Mouse (Mus musculus) midbrain, embryonic 14.5 days (tissue): ENCODE results near the gene Gm20388. TPM values are rescaled to one million over a fixed set of nuclear protein-coding genes. Genes with fewer than 3 reads are reported as not detected.
"Not testable (repeated sequence)": the region's sequence is repeated elsewhere in the genome, so short reads cannot be mapped to it uniquely, and the experiment has no call there.

ENCODE experiments used
- ATAC-seq: fragments of 200-750 bp; cut with Nextera tagmentation; 2 replicates; pipeline ENCODE4 v1.8.0; 2017; ENCODE audit warnings: moderate number of reproducible peaks, moderate library complexity; ENCODE audit not compliant: low FRiP score, low TSS enrichment
- DNase-seq: peaks from one replicate; pipeline ENCODE4 v3.0.0-alpha.2; 2015
- H3K27ac ChIP-seq: fragments of 300-500 bp; sonication (generic); replicated peaks from 2 replicates; pipeline ENCODE4 v1.5.1; 2014; ENCODE audit warnings: mild to moderate bottlenecking, low read depth, low read length, moderate library complexity
- H3K27me3 ChIP-seq: fragments of 300-500 bp; sonication (generic); 2 replicates; pipeline ENCODE4 v1.6.1; 2014; ENCODE audit warnings: low read length, control low read depth, mixed read lengths; ENCODE audit not compliant: control insufficient read depth, insufficient read depth
- H3K36me3 ChIP-seq: fragments of 300-500 bp; sonication (generic); 2 replicates; pipeline ENCODE4 v1.6.1; 2014; ENCODE audit warnings: low read length, control low read depth; ENCODE audit not compliant: control insufficient read depth, insufficient read depth
- H3K4me1 ChIP-seq: fragments of 300-500 bp; sonication (generic); 2 replicates; pipeline ENCODE4 v1.6.1; 2014; ENCODE audit warnings: mild to moderate bottlenecking, antibody characterized with exemption, low read length, control low read depth; ENCODE audit not compliant: control insufficient read depth, insufficient read depth
- H3K4me2 ChIP-seq: fragments of 300-500 bp; sonication (generic); 2 replicates; pipeline ENCODE4 v1.6.1; 2014; ENCODE audit warnings: mild to moderate bottlenecking, low read length, moderate library complexity
- H3K4me3 ChIP-seq: fragments of 300-500 bp; sonication (generic); replicated peaks from 2 replicates; pipeline ENCODE4 v1.5.1; 2014; ENCODE audit warnings: low read depth, low read length
- H3K9ac ChIP-seq: fragments of 300-500 bp; sonication (generic); replicated peaks from 2 replicates; pipeline ENCODE4 v1.6.1; 2014; ENCODE audit warnings: mild to moderate bottlenecking, low read length, moderate library complexity
- H3K9me3 ChIP-seq: fragments of 300-500 bp; sonication (generic); 2 replicates; pipeline ENCODE4 v1.6.1; 2016; ENCODE audit warnings: low read length, control low read depth, mixed read lengths; ENCODE audit not compliant: control insufficient read depth
- WGBS: fragments of 180-500 bp; shearing (Covaris S2); extraction: QIAGEN DNeasy Blood & Tissue Kit; methylation state at CpG from one replicate; pipeline ENCODE4 v1.1.7; 2014; 5-methylcytosine and 5-hydroxymethylcytosine counted together
- polyA plus RNA-seq: library from polyadenylated mRNA; unstranded; fragments of >200 nt; fragmentation: Nextera tagmentation; extraction: Ambion mirVana; gene quantifications from 2 replicates; pipeline ENCODE4 v1.2.1, GENCODE M21; 2014

Gene Gm20388
- polyA plus RNA-seq, 1 experiment from 2014 or later, result 4.1 TPM

GRCm38 (mm10) chr8:124014299-124014698 lies 4103.7 kb downstream of the Gm20388 start:
- not testable (repeated sequence) for ATAC-seq, H3K9me3 ChIP-seq, H3K4me2 ChIP-seq, H3K9ac ChIP-seq, H3K4me3 ChIP-seq, H3K36me3 ChIP-seq, H3K27me3 ChIP-seq, H3K4me1 ChIP-seq, DNase-seq, H3K27ac ChIP-seq
- WGBS, result 96% methylated on average over 7 of the region's 7 CpGs

DNA sequence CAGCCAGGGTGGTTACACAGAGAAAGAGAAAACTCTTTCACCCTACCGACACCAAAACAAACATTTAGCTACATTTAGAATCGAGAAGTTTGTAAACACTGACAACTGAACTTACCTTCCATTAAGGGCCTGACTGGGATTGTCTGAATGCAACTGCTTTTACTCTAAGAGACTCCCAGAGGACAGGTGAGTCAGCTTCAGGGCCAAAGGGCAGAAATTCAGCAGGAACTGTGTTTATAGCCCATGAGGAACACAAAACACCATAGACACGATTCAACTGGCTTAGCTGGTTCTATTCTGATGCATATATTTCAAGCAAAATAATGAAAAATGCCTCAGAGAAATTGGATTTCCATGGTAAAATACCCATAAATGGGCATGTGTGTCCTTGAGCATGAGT lies 4104.1 kb downstream of the Gm20388 start:
- no peak overlapping the region for H3K9ac ChIP-seq
- peaks cover 5% of the 10 kb centered on the region for H3K4me1 ChIP-seq
- H3K27ac ChIP-seq, result no peak overlapping the region
- DNase-seq (no peak), ATAC-seq (no peak)
- H3K36me3 ChIP-seq, result no peaks in the 10 kb centered on the region
- WGBS, result 85% methylated on average over 3 of the region's 3 CpGs
- H3K9me3 ChIP-seq, result no peaks in the 10 kb centered on the region
- H3K4me3 ChIP-seq, result no peak overlapping the region
- H3K4me2 ChIP-seq, result no peak overlapping the region
- no peaks in the 10 kb centered on the region for H3K27me3 ChIP-seq

DNA sequence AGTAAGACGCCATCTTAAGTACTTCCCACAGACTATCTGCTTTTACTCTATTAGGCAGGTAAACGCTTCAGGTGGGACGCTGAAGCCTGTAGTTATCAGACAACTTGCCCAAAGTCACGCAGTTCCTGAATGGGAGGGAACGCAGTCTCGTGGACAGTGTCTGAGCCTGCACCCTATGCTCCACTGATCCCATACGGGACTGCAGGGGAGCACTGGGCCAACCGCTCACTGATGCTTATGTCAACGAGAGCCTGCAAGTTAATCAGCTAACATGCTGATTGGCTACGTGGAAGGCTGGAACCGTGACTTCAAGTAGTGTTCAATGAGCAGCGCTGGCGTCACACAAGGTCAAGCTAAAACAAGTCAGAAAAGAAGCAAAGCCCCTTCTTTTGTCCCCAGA lies 4109.1 kb downstream of the Gm20388 start:
- Histone ChIP-seq H3K4me3 (peak overlapping the region; percentile 78), H3K36me3 (peaks cover 8% of the 10 kb centered on the region)

DNA sequence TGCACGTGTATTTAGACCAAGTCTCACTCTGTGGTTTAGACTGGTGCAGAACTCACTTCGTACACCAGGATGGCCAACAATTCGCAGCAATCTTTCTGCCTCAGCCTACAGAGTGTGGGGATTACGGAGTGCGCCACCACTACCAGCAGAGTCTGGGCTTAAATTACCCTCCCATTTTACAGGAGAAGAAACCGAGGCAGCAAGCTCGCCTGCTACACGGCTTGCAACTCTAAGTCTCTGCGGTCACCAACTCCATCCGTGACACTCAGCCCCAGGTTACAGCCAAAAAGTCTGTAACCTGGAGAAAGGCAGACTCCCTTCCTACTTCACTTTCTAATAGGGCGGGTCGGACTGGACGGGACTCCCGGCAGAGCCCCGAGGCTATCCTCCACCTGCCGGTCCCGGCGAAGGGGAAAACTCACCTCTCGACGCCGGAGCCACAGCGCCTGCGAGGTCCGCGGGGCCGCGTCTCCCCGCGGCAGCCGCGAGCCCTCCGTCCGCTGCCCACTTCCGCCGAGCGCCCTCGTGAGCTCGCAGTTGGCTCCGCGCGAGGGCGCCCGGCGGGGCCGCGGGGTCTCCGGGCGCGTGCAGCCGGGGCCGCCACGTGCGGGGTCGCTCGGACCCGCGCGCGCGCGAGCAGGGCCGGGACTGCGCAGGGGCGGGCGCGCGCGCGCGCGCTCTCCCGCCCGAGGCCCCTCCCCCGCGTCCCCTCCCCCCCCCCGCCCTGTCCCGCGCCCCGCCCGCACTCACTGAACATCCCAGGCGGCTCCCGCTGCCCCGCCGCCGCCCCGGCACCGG lies 4110.0 kb downstream of the Gm20388 start:
- WGBS, result 1% methylated on average over 80 of the region's 87 CpGs
- Histone ChIP-seq H3K4me1 (peaks cover 18% of the 10 kb centered on the region), H3K36me3 (peaks cover 11% of the 10 kb centered on the region), H3K27ac (peak overlapping the region; percentile 89), H3K27me3 (no peaks in the 10 kb centered on the region), H3K9ac (peak overlapping the region; percentile 72), H3K4me3 (peak overlapping the region; percentile 78), H3K9me3 (no peaks in the 10 kb centered on the region), H3K4me2 (peak overlapping the region; percentile 78)
- peak; percentile 85 for ATAC-seq
- peak; percentile 91 for DNase-seq

More for the DNA sequence above, 4109.1 kb downstream of the Gm20388 start:
- H3K27ac ChIP-seq, result no peak overlapping the region
- DNase-seq (peak; percentile 3), ATAC-seq (no peak)
- peak overlapping the region; percentile 78 for H3K4me2 ChIP-seq
- no peaks in the 10 kb centered on the region for H3K27me3 ChIP-seq
- H3K9me3 ChIP-seq, result no peaks in the 10 kb centered on the region
- no peak overlapping the region for H3K9ac ChIP-seq
- 35% methylated on average over 13 of the region's 13 CpGs for WGBS
- peaks cover 18% of the 10 kb centered on the region for H3K4me1 ChIP-seq

DNA sequence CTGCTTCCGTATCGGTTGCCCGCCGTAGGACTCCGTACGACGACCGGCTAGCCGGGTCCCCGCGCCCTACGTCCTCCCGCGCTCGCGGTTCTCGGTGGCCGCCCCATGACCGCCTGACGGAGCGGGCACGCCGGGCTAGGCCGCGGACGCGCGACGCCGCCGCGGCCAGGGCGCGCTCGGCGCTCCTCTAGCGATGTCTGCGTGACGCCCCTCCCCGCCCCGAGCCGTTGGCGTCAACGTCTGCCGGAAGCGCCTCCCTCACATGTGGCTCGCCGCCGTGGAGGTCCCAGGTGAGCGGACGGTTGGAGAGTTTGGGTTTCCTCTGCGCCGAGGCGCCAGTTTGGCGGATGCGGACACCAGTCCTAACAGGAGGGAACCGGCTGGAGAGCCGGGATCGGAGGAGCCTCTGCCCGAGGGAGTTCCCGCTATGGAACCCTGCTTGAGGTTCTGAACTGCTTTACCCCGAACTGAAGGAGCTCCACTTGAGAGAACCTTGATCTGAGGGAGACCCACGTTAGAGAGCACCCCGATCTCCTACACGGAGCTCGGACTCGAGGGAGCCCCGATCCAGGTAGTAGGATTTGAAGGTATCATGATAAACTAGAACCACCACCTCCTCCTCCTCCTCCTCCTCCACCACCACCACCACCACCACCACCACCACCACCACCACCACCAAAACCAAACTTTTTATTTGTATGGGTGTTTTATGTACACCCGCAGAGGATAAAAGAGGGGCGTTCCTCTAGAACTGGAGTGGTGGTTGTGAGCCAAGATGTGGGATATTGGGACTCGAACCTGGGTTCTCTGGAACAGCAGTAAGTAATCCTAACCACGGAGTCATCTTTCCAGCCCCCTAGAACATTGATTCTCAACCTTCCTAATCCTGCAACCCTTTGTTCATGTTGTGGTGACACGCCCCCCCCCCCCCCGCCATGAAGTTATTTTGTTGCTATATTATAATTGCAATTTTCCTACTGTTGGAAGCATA lies 4110.9 kb downstream of the Gm20388 start, which contains the start of the genes Taf5l and Urb2:
Gene Taf5l, minus strand, starts transcription at position 161 of the 991 bp plus-strand sequence.
Gene Urb2, plus strand, starts transcription at position 272 of the 991 bp plus-strand sequence.
- Histone ChIP-seq H3K4me2 (peak within 1 kb of the TSS; percentile 78), H3K27me3 (no peaks in the 10 kb centered on the region), H3K27ac (peak within 1 kb of the TSS; percentile 89), H3K36me3 (peaks cover 16% of the 10 kb centered on the region), H3K4me3 (peak within 1 kb of the TSS; percentile 78), H3K9me3 (no peaks in the 10 kb centered on the region), H3K4me1 (peaks cover 18% of the 10 kb centered on the region), H3K9ac (peak within 1 kb of the TSS; percentile 72)
- WGBS, result under 1% methylated on average over 74 of the region's 74 CpGs
- DNase-seq (peak; percentile 97), ATAC-seq (peak; percentile 93)

GRCm38 (mm10) chr8:124026265-124026664 lies 4115.6 kb downstream of the Gm20388 start:
- H3K36me3 ChIP-seq, result peaks cover 62% of the 10 kb centered on the region
- 86% methylated on average over 2 of the region's 2 CpGs for WGBS
- H3K4me1 ChIP-seq, H3K27me3 ChIP-seq, H3K9me3 ChIP-seq, ATAC-seq, H3K4me2 ChIP-seq, H3K9ac ChIP-seq, DNase-seq, H3K27ac ChIP-seq, H3K4me3 ChIP-seq: not testable (repeated sequence)

- H3K36me3 ChIP-seq, result peaks cover 67% of the 10 kb centered on the region
- DNase-seq (no peak), ATAC-seq (no peak)
- H3K9ac ChIP-seq, result no peak overlapping the region
- no peaks in the 10 kb centered on the region for H3K27me3 ChIP-seq
- no peaks in the 10 kb centered on the region for H3K4me1 ChIP-seq
- H3K27ac ChIP-seq, result no peak overlapping the region
- no peak overlapping the region for H3K4me2 ChIP-seq
- no peaks in the 10 kb centered on the region for H3K9me3 ChIP-seq
- no peak overlapping the region for H3K4me3 ChIP-seq
- WGBS, result 94% methylated on average over 6 of the region's 6 CpGs
Measured at GRCm38 (mm10) chr8:124027831-124028230, 4117.2 kb downstream of the Gm20388 start.

GRCm38 (mm10) chr8:124033400-124033799 lies 4122.8 kb downstream of the Gm20388 start:
- no peak overlapping the region for H3K9ac ChIP-seq
- no peak overlapping the region for H3K4me2 ChIP-seq
- ATAC-seq (no peak), DNase-seq (no peak)
- H3K4me3 ChIP-seq, result no peak overlapping the region
- peaks cover 71% of the 10 kb centered on the region for H3K36me3 ChIP-seq
- no peaks in the 10 kb centered on the region for H3K9me3 ChIP-seq
- H3K4me1 ChIP-seq, result no peaks in the 10 kb centered on the region
- 77% methylated on average over 5 of the region's 5 CpGs for WGBS
- no peaks in the 10 kb centered on the region for H3K27me3 ChIP-seq
- H3K27ac ChIP-seq, result no peak overlapping the region
